Mouse (Mus musculus): Measurements from ENCODE around the gene Obox5. TPM values are rescaled to one million over a fixed set of nuclear protein-coding genes. Genes with fewer than 3 reads are reported as not detected.

The Obox5 gene
- polyA plus RNA-seq (2012; rRNA removed) = not detected in 2 replicates

GRCm38 (mm10) chr7:15749831-15750230 is at the start of gene Obox5:
Gene Obox5 (plus strand): TSS chr7:15750131.

Other genes starting within 250 kb of the Obox5 start
- gene Obox3, start 110.2 kb upstream of the Obox5 start, polyA plus RNA-seq (2012; rRNA removed) = not detected in 2 replicates
- gene Obox6, start 89.5 kb downstream of the Obox5 start, polyA plus RNA-seq (2012; rRNA removed) = not detected in 2 replicates
- gene Crx, start 129.8 kb downstream of the Obox5 start, polyA plus RNA-seq (2012; rRNA removed) = 0.17 and 0.24 TPM in 2 replicates
- gene Crxos, start 132.5 kb downstream of the Obox5 start, polyA plus RNA-seq (2012; rRNA removed) = 0.11 and 0.26 TPM in 2 replicates
- 543 and 655 TPM in 2 replicates for gene Selenow, start 172.3 kb downstream of the Obox5 start, polyA plus RNA-seq (2012; rRNA removed)
- 144 and 263 TPM in 2 replicates for gene Nop53, start 195.9 kb downstream of the Obox5 start, polyA plus RNA-seq (2012; rRNA removed)
- gene Ehd2, start 217.4 kb downstream of the Obox5 start, polyA plus RNA-seq (2012; rRNA removed) = 6.6 and 9.8 TPM in 2 replicates

All from central nervous system, embryonic 11.5 days (tissue).